Mouse (Mus musculus): ENCODE measurements at regions not wholly inside any gene's neighbourhood (a gene's known extent, or its start where the extent isn't known, plus 50 kb on each side); places are given as distances from the start of the nearest gene placed in this dataset.

- DNase-seq: no peak
Observed at GRCm38 (mm10) chr13:36807961-36808360, 73.0 kb upstream of the Nrn1 start.

DNA sequence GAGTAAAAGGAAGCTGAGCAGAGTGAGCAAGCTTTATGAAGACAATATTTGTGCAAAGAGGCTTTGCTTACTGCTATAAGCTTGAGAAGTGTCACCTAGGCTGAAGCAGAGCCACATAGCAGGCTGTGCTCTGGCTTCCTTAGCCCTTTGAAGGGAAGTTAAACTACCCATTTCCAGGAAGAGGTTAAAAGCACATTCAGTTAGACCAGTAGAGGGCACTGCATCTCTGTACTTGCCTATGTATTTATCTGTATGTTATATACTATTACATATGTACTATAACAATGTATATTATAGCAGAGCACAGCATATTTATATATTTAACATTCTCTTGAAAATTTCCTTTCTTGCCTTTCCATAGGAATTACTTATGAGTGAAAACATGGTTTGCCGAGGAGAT is 54.4 kb upstream of the Nrn1 start:
- DNase-seq: peak; percentile 15
